Mouse (Mus musculus) intestine, postnatal 0 days (tissue): Measurements from ENCODE around the gene Ulk4. TPM values are rescaled to one million over a fixed set of nuclear protein-coding genes. Genes with fewer than 3 reads are reported as not detected.
A peak's percentile ranks its signal among the peaks of the same experiment; 100 is the strongest.

Experiments used
- ATAC-seq: fragments of 200-750 bp; cut with Nextera tagmentation; 2 replicates; pipeline ENCODE4 v1.8.0; 2017; ENCODE audit warnings: mild to moderate bottlenecking, moderate TSS enrichment, moderate library complexity
- H3K27ac ChIP-seq: fragments of 300-500 bp; sonication (generic); 2 replicates; pipeline ENCODE4 v1.5.1; 2014; ENCODE audit warnings: mild to moderate bottlenecking, low read depth, low read length, moderate library complexity
- H3K27me3 ChIP-seq: fragments of 300-500 bp; sonication (generic); replicated peaks from 2 replicates; pipeline ENCODE4 v1.6.1; 2014; ENCODE audit warnings: low read length, mixed read lengths; ENCODE audit not compliant: control insufficient read depth, insufficient read depth
- H3K36me3 ChIP-seq: fragments of 300-500 bp; sonication (generic); 2 replicates; pipeline ENCODE4 v1.6.1; 2014; ENCODE audit warnings: mild to moderate bottlenecking, moderate library complexity; ENCODE audit not compliant: control insufficient read depth, insufficient read depth
- H3K4me1 ChIP-seq: fragments of 300-500 bp; sonication (generic); replicated peaks from 2 replicates; pipeline ENCODE4 v1.6.1; 2014; ENCODE audit warnings: antibody characterized with exemption, low read length, mixed read lengths; ENCODE audit not compliant: control insufficient read depth, insufficient read depth
- H3K4me2 ChIP-seq: fragments of 300-500 bp; sonication (generic); replicated peaks from 2 replicates; pipeline ENCODE4 v1.6.1; 2014; ENCODE audit warnings: low read depth, mild to moderate bottlenecking, moderate library complexity
- H3K4me3 ChIP-seq: fragments of 300-500 bp; sonication (generic); 2 replicates; pipeline ENCODE4 v1.5.1; 2014; ENCODE audit warnings: low read depth, low read length
- H3K9ac ChIP-seq: fragments of 300-500 bp; sonication (generic); 2 replicates; pipeline ENCODE4 v1.6.1; 2014; ENCODE audit warnings: mild to moderate bottlenecking, low read depth, low read length
- H3K9me3 ChIP-seq: fragments of 300-500 bp; sonication (generic); 2 replicates; pipeline ENCODE4 v1.6.1; 2016; ENCODE audit warnings: mixed run types; ENCODE audit not compliant: control insufficient read depth
- CTCF ChIP-seq: sonication (generic); IDR thresholded peaks from 2 replicates; pipeline ENCODE4 v1.5.1; 2016; ENCODE audit warnings: low read depth, mild to moderate bottlenecking, control low read depth, antibody characterized with exemption, moderate library complexity
- WGBS: fragments of 180-500 bp; shearing (Covaris S2); extraction: QIAGEN DNeasy Blood & Tissue Kit; methylation state at CpG from one replicate; pipeline ENCODE4 v1.1.7; 2014; 5-methylcytosine and 5-hydroxymethylcytosine counted together
- polyA plus RNA-seq: library from polyadenylated mRNA; unstranded; fragments of >200 nt; fragmentation: Nextera tagmentation; extraction: Ambion mirVana; gene quantifications from 2 replicates; pipeline ENCODE4 v1.2.1, GENCODE M21; 2015

Gene Ulk4
- polyA plus RNA-seq, 1 experiment from 2014 or later: 111 TPM

DNA sequence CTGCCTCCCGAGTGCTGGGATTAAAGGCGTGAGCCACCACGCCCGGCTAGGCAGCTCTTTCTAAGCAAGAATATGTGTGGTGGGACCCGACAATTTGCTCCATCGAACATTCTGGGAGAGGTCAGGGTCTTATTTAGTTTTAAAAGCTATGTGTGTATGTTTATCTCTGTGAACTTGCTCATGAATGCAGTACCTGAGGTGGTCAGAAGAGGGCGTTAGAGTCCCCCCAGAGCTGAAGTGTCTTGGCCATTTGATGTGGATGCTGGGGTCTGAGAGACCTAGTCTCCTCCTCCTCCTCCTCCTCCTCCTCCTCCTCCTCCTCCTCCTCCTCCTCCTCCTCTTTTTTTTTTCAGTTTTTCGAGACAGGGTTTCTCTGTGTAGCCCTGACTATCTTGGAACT, 25.5 kb upstream of the Ulk4 start:
- Histone ChIP-seq H3K27ac (no peak overlapping the region), H3K9me3 (no peaks in the 10 kb centered on the region), H3K9ac (no peak overlapping the region), H3K27me3 (no peaks in the 10 kb centered on the region), H3K4me3 (no peak overlapping the region), H3K36me3 (peaks cover 6% of the 10 kb centered on the region; the same call in 1 of the 2 replicates), H3K4me1 (peaks cover 25% of the 10 kb centered on the region), H3K4me2 (no peak overlapping the region)
- peak; percentile 60 for TF ChIP-seq CTCF
- ATAC-seq: no peak
- WGBS: 78% methylated on average over 7 of the region's 8 CpGs

DNA sequence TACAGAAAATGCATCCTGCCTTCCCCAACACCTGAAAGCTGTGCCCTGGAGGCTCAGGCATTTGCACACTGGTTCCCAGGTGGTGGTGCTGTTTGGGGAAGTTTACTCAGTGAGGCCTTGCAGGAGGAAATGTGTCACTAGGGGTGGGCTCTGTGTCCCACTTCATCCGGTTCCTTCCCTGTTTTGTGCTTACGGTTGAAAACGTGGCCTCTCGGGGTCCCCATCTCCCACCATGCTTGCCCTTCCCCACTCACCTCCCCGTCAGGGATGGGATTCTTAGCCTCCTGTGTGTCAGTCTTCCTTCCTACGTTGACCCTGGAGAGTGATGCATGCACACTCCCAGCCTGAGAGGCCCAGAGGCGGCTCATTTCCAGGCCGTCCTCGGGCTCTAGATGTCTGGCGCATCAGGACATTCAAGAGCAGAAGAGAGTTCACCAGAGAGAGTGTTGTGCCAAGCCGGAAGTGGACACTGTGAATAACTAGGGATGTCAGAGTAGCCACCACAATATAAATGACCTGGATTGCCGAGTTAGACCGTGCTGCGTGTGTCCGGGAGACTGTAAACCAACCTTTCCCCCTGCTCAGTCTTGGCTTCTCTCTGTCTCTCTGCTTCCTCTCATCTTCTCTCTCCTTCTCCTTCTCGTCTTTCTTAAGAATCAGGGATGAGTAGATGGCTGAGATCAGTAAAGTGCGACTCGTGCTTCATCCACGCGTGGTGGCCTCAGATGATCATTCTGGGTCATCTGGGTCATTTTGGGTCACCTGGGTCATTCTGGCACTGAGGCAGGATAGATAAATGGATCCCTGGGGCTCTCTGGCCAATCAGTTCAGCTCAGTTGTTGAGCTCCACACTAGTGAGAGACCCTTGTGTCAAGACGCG, 24.3 kb upstream of the Ulk4 start:
- H3K36me3 ChIP-seq: no peaks in the 10 kb centered on the region
- peak overlapping the region; percentile 41 for H3K27ac ChIP-seq
- TF ChIP-seq CTCF: peak; percentile 33
- no peak overlapping the region for H3K9ac ChIP-seq
- H3K9me3 ChIP-seq: no peaks in the 10 kb centered on the region
- no peak for ATAC-seq
- peak overlapping the region; percentile 74; the same call in 1 of the 2 replicates for H3K4me2 ChIP-seq
- 0 out of 2 replicates have a peak, but pooled peaks cover 1% of the 10 kb centered on the region for H3K27me3 ChIP-seq
- 69% methylated on average over 22 of the region's 22 CpGs for WGBS
- H3K4me3 ChIP-seq: no peak overlapping the region
- H3K4me1 ChIP-seq: peaks cover 25% of the 10 kb centered on the region

DNA sequence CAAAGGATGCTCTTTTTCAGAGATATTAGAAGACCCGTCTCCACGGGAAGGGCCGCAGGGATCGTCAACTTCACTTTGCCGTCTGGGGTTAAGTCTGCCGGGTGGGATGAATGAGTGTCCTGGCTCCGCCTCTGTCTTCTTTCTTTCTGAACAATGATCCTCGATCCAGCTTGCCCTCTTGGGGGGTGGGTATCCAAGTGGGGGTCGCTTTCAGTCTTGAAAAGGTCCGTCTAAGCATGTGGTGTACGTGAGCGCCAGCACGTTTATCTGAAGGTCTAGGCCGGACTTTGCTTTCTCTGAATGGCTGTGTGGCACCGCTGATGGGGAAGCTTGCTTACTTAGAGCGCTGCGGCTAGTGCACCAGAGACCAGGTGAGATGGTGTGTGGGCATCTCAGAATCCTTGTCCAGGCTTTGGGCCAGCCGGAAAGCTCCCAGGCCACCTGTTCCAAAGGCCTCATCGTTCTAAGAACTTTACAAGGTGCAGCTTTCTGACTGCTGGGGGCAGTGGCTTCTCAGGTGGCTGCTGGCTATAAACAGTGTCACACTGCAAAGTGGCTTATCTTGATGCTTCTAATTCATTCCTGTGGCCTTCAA, 23.1 kb upstream of the Ulk4 start:
- Histone ChIP-seq H3K27ac (peak overlapping the region; percentile 62), H3K9ac (peak overlapping the region; percentile 23; the same call in 1 of the 2 replicates), H3K9me3 (no peaks in the 10 kb centered on the region), H3K4me3 (peak overlapping the region; percentile 2; the same call in 1 of the 2 replicates), H3K4me2 (peak overlapping the region; percentile 74), H3K4me1 (peaks cover 25% of the 10 kb centered on the region), H3K36me3 (no peaks in the 10 kb centered on the region), H3K27me3 (0 out of 2 replicates have a peak, but pooled peaks cover 4% of the 10 kb centered on the region)
- 40% methylated on average over 19 of the region's 19 CpGs for whole genome bisulfite sequencing
- 0 out of 2 replicates have a peak, but pooled peaks have one; percentile 1 for ATAC-seq
- peak; percentile 41 for TF ChIP-seq CTCF

- no peak for ATAC-seq
- no peaks in the 10 kb centered on the region for H3K9me3 ChIP-seq
- H3K4me3 ChIP-seq: peak overlapping the region; percentile 76; the same call in 1 of the 2 replicates
- WGBS: 36% methylated on average over 9 of the region's 9 CpGs
- no peaks in the 10 kb centered on the region for H3K36me3 ChIP-seq
- H3K27ac ChIP-seq: 0 out of 2 replicates have a peak overlapping the region, but pooled peaks have one; percentile 54
- TF ChIP-seq CTCF: no peak
- peaks cover 25% of the 10 kb centered on the region for H3K4me1 ChIP-seq
- H3K4me2 ChIP-seq: peak overlapping the region; percentile 74
- H3K27me3 ChIP-seq: 0 out of 2 replicates have a peak, but pooled peaks cover 4% of the 10 kb centered on the region
- H3K9ac ChIP-seq: no peak overlapping the region
Measured at GRCm38 (mm10) chr9:121299223-121299755, 22.3 kb upstream of the Ulk4 start.

DNA sequence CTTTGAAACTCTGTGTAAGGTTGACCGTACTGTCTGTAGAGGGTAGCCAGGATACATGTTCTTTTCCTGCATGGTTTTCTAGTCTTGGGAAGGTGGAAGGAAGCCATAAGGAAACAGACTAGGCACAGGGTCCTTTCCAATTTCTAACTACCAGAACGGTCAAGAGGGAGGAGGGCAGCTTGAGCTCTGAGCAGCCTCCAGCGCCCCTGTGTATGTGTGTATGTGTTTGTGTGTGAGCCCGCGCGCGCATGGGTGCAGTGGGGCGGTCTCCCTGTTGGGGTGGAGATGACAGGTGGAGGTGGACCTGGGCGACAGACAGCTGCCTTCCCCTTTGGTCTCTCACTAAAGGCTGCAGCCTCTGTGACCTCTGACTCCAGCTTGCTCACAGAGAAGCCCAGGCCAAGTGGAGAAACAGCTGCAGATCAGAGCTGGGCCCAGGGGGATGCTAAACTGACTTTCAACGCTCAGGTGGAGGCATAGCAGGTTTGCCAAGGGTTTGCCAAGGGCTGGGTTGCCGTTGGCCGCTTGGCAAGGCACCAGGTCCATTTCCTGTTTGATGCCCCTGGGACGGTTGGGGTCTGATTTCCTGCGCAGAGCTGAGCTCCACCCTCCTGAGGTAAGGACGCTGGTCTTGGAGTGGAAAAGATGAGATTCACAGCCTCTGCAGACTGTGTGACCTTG, 21.6 kb upstream of the Ulk4 start:
- H3K27ac ChIP-seq: peak overlapping the region; percentile 54
- ATAC-seq: no peak
- WGBS: 14% methylated on average over 15 of the region's 15 CpGs

More for the DNA sequence above, 21.6 kb upstream of the Ulk4 start:
- H3K9ac ChIP-seq: peak overlapping the region; percentile 87; the same call in 1 of the 2 replicates
- 0 out of 2 replicates have a peak, but pooled peaks cover 4% of the 10 kb centered on the region for H3K27me3 ChIP-seq
- peak overlapping the region; percentile 76 for H3K4me3 ChIP-seq
- peak overlapping the region; percentile 74 for H3K4me2 ChIP-seq
- no peak for TF ChIP-seq CTCF
- peaks cover 24% of the 10 kb centered on the region for H3K4me1 ChIP-seq
- H3K36me3 ChIP-seq: no peaks in the 10 kb centered on the region
- no peaks in the 10 kb centered on the region for H3K9me3 ChIP-seq
